Mouse (Mus musculus) heart, embryonic 14.5 days (tissue): ENCODE results near the gene Zbtb7b. TPM values are rescaled to one million over a fixed set of nuclear protein-coding genes. Genes with fewer than 3 reads are reported as not detected.
"Not testable (repeated sequence)": the region's sequence is repeated elsewhere in the genome, so short reads cannot be mapped to it uniquely, and the experiment has no call there.

Source experiments
- ATAC-seq: fragments of 200-750 bp; cut with Nextera tagmentation; 2 replicates; pipeline ENCODE4 v1.8.0; 2017; ENCODE audit warnings: low read depth, moderate TSS enrichment; ENCODE audit not compliant: insufficient number of reproducible peaks, insufficient read depth, low FRiP score
- H3K27ac ChIP-seq, 2 experiments: fragments of 200-500 bp in 1 of 2; fragments of 300-500 bp in 1 of 2; sonication (generic) in 1 of 2; replicated peaks in 1 of 2; 2 replicates each; pipeline ENCODE4 v1.5.1; 2012 to 2014; ENCODE audit warnings: low read depth in 2 of 2, low read length in 2 of 2, control low read depth in 1 of 2, mild to moderate bottlenecking in 1 of 2, mixed read lengths in 1 of 2; ENCODE audit not compliant: control insufficient read depth in 1 of 2, insufficient read depth in 1 of 2
- H3K27me3 ChIP-seq: fragments of 300-500 bp; sonication (generic); 2 replicates; pipeline ENCODE4 v1.6.1; 2014; ENCODE audit warnings: mild to moderate bottlenecking, low read length, control low read depth; ENCODE audit not compliant: control insufficient read depth, insufficient read depth
- H3K36me3 ChIP-seq: fragments of 300-500 bp; sonication (generic); 2 replicates; pipeline ENCODE4 v1.6.1; 2014; ENCODE audit warnings: mild to moderate bottlenecking, control low read depth, low read length, mixed read lengths; ENCODE audit not compliant: control insufficient read depth, insufficient read depth
- H3K4me1 ChIP-seq, 2 experiments: fragments of 200-500 bp in 1 of 2; fragments of 300-500 bp in 1 of 2; sonication (generic) in 1 of 2; 2 replicates each; pipeline ENCODE4 v1.6.1; 2012 to 2014; ENCODE audit warnings: low read length in 2 of 2, control low read depth in 1 of 2, mixed read lengths in 1 of 2; ENCODE audit not compliant: control insufficient read depth in 2 of 2, insufficient read depth in 2 of 2
- H3K4me2 ChIP-seq: fragments of 300-500 bp; sonication (generic); 2 replicates; pipeline ENCODE4 v1.6.1; 2014; ENCODE audit warnings: mild to moderate bottlenecking, low read length
- H3K4me3 ChIP-seq, 2 experiments: fragments of 200-500 bp in 1 of 2; fragments of 300-500 bp in 1 of 2; sonication (generic) in 1 of 2; 2 replicates each; pipeline ENCODE4 v1.5.1; 2012 to 2014; ENCODE audit warnings: low read length in 2 of 2, mild to moderate bottlenecking in 2 of 2, control low read depth in 1 of 2, low read depth in 1 of 2, moderate library complexity in 1 of 2; ENCODE audit not compliant: control insufficient read depth in 1 of 2, insufficient read depth in 1 of 2
- H3K9ac ChIP-seq: fragments of 300-500 bp; sonication (generic); 2 replicates; pipeline ENCODE4 v1.6.1; 2014; ENCODE audit warnings: mild to moderate bottlenecking, low read length
- H3K9me3 ChIP-seq: fragments of 300-500 bp; sonication (generic); 2 replicates; pipeline ENCODE4 v1.6.1; 2016; ENCODE audit warnings: low read length, control low read depth; ENCODE audit not compliant: control insufficient read depth
- WGBS: fragments of 180-500 bp; shearing (Covaris S2); extraction: QIAGEN DNeasy Blood & Tissue Kit; methylation state at CpG from one replicate; pipeline ENCODE4 v1.1.7; 2014; 5-methylcytosine and 5-hydroxymethylcytosine counted together
- polyA plus RNA-seq: library from polyadenylated mRNA; unstranded; fragments of >200 nt; fragmentation: Nextera tagmentation; extraction: Ambion mirVana; gene quantifications from 2 replicates; pipeline ENCODE4 v1.2.1, GENCODE M21; 2014

The Zbtb7b gene
- polyA plus RNA-seq, 1 experiment from 2014 or later, result 1.8 TPM

GRCm38 (mm10) chr3:89430171-89431159, 35.9 kb upstream of the Zbtb7b start, which contains the start of gene Pygo2:
TSS of gene Pygo2 (plus strand) at chr3:89430214.
- H3K27me3 ChIP-seq, result no peaks in the 10 kb centered on the region
- H3K27ac ChIP-seq, result peak within 1 kb of the TSS; percentile 75 to 84
- no peaks in the 10 kb centered on the region for H3K9me3 ChIP-seq
- H3K9ac ChIP-seq, result peak within 1 kb of the TSS; percentile 95
- 2% methylated on average over 64 of the region's 68 CpGs for WGBS
- peak within 1 kb of the TSS; percentile 72 to 98 for H3K4me3 ChIP-seq
- peaks cover 57% of the 10 kb centered on the region for H3K36me3 ChIP-seq
- peaks cover 7 to 13% of the 10 kb centered on the region in 2 experiments for H3K4me1 ChIP-seq
- H3K4me2 ChIP-seq, result peak within 1 kb of the TSS; percentile 83
- peak; percentile 97 for ATAC-seq

- not testable (repeated sequence) for H3K9ac ChIP-seq, ATAC-seq, H3K27ac ChIP-seq, H3K9me3 ChIP-seq, H3K27me3 ChIP-seq, H3K4me2 ChIP-seq, H3K4me3 ChIP-seq
- WGBS, result 90% methylated on average over 6 of the region's 7 CpGs
- H3K36me3 ChIP-seq, result peaks cover 64% of the 10 kb centered on the region
- peaks cover 7 to 13% of the 10 kb centered on the region in 2 experiments for H3K4me1 ChIP-seq
Observed at GRCm38 (mm10) chr3:89429021-89429420, 34.4 kb upstream of the Zbtb7b start.

- peaks cover 50% of the 10 kb centered on the region for H3K36me3 ChIP-seq
Observed at GRCm38 (mm10) chr3:89425876-89426275, 31.3 kb upstream of the Zbtb7b start.

GRCm38 (mm10) chr3:89425141-89425525, 30.6 kb upstream of the Zbtb7b start:
- no peak overlapping the region for H3K4me3 ChIP-seq
- H3K27ac ChIP-seq, result no peak overlapping the region
- H3K4me2 ChIP-seq, result no peak overlapping the region
- ATAC-seq, result no peak
- 84% methylated on average over 5 of the region's 5 CpGs for WGBS
- H3K4me1 ChIP-seq, result peaks cover 9 to 24% of the 10 kb centered on the region in 2 experiments
- no peak overlapping the region for H3K9ac ChIP-seq
- no peaks in the 10 kb centered on the region for H3K27me3 ChIP-seq
- H3K36me3 ChIP-seq, result peaks cover 50% of the 10 kb centered on the region
- no peaks in the 10 kb centered on the region for H3K9me3 ChIP-seq

More at GRCm38 (mm10) chr3:89425876-89426275, 31.3 kb upstream of the Zbtb7b start:
- Histone ChIP-seq H3K27ac (no peak overlapping the region), H3K4me3 (no peak overlapping the region), H3K27me3 (no peaks in the 10 kb centered on the region), H3K4me1 (peaks cover 10 to 20% of the 10 kb centered on the region in 2 experiments), H3K9ac (no peak overlapping the region), H3K4me2 (no peak overlapping the region), H3K9me3 (no peaks in the 10 kb centered on the region)
- WGBS, result 91% methylated on average over 4 of the region's 4 CpGs
- ATAC-seq, result no peak

- Histone ChIP-seq H3K9me3 (no peaks in the 10 kb centered on the region), H3K4me2 (no peak overlapping the region), H3K27ac (no peak overlapping the region), H3K9ac (no peak overlapping the region), H3K27me3 (no peaks in the 10 kb centered on the region), H3K4me3 (no peak overlapping the region), H3K36me3 (peaks cover 50% of the 10 kb centered on the region), H3K4me1 (peaks cover 12 to 29% of the 10 kb centered on the region in 2 experiments)
- WGBS, result 89% methylated on average over 5 of the region's 5 CpGs
- ATAC-seq, result no peak
Observed at GRCm38 (mm10) chr3:89424416-89425140, 30.0 kb upstream of the Zbtb7b start.

- H3K36me3 ChIP-seq, result peaks cover 44% of the 10 kb centered on the region
- no peaks in the 10 kb centered on the region for H3K9me3 ChIP-seq
- H3K4me2 ChIP-seq, result peak overlapping the region; percentile 87
- no peaks in the 10 kb centered on the region for H3K27me3 ChIP-seq
- WGBS, result 64% methylated on average over 6 of the region's 6 CpGs
- peaks cover 14 to 29% of the 10 kb centered on the region in 2 experiments for H3K4me1 ChIP-seq
- ATAC-seq, result no peak
- peak overlapping the region; percentile 12 to 75; a peak in 3 of 4 replicates for H3K4me3 ChIP-seq
- peak overlapping the region; percentile 77 for H3K9ac ChIP-seq
- H3K27ac ChIP-seq, result peak overlapping the region in 1 of 2 experiments; percentile 99; a peak in 2 of 4 replicates
Observed at GRCm38 (mm10) chr3:89422556-89423205, 28.1 kb upstream of the Zbtb7b start.
